Mouse (Mus musculus) retina, postnatal 7 days (tissue): Measurements from ENCODE around the gene Uba7.
"Not testable (repeated sequence)": the region's sequence is repeated elsewhere in the genome, so short reads cannot be mapped to it uniquely, and the experiment has no call there.

ENCODE experiments used
- DNase-seq: peaks from one replicate; pipeline ENCODE4 v3.0.0-alpha.2; 2012; ENCODE audit warnings: low read depth, low spot score

Uba7 gene

DNA sequence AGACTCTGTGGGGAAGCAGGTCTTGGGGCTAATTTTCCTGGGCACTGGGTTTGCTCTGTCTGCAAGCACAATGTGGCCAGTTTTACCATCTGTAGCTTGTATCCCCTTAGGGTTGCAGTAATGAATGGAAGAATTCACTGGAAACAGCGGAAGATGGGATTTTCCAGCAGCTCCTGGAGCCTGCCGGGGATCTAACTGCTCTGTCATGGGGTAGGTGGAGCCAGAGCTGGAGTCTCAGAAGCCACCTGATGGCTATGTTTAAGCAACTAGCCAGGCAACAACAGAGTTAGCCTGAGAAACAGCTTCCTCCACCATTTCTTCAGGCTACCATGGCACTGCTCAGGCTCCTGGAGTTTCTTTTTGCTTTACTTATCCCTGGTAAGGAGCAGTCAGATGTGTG is 16.9 kb downstream of the Uba7 start, which contains the start of gene Cdhr4:
Gene Cdhr4 (plus strand): TSS at position 301 of the 400 bp plus-strand sequence.
- DNase-seq: no peak

- DNase-seq: no peak
Observed at GRCm38 (mm10) chr9:107993013-107993412, 17.7 kb downstream of the Uba7 start.

- no peak for DNase-seq
Observed at GRCm38 (mm10) chr9:107994464-107994863, 19.2 kb downstream of the Uba7 start.

DNA sequence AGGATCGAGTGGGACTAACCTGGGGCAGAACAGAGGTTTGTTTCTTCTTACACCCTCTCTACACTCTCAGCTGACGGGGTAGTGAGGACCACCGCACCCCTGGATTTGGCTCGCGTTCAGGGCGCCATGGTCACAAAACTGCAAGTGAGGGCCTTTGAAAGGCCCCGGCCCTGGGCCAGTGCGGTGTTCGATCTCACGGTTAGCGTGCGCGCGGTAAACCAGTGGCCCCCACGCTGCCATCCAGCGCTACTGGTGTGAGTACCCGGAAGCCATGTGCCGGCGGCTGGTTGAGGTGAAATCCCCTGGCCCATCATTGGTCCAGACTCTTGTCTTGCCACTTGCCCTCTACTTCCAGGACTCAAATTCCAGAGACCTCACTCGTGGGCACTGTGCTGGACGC is 20.2 kb downstream of the Uba7 start:
- no peak for DNase-seq

DNA sequence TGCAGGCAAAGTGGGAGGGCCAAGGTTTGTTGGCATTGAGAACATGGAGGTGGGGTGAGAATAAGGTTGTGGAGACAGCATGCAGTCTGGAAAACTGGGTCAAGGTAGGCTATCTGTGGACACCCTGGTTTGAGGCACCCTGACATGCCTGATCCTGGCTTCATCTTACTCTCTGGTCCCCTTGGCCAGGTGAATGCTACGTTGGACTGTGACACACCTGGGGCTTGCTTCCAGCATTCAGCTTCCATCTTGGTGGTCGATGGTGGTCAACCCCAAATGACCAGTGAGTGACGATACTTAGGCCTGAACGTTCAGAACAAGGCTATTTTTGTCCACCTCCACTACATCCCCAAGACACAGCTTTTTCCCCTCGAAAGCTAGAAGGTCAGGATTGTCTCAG is 20.7 kb downstream of the Uba7 start, which contains the start of gene Gm20662:
Gene Gm20662 (plus strand): TSS at position 301 of the 400 bp plus-strand sequence.
- no peak for DNase-seq

GRCm38 (mm10) chr9:108001922-108002770 is 26.8 kb downstream of the Uba7 start, which contains the start of gene Ip6k1:
TSS of gene Ip6k1 (plus strand) at chr9:108002501.
- peak; percentile 100 for DNase-seq

DNA sequence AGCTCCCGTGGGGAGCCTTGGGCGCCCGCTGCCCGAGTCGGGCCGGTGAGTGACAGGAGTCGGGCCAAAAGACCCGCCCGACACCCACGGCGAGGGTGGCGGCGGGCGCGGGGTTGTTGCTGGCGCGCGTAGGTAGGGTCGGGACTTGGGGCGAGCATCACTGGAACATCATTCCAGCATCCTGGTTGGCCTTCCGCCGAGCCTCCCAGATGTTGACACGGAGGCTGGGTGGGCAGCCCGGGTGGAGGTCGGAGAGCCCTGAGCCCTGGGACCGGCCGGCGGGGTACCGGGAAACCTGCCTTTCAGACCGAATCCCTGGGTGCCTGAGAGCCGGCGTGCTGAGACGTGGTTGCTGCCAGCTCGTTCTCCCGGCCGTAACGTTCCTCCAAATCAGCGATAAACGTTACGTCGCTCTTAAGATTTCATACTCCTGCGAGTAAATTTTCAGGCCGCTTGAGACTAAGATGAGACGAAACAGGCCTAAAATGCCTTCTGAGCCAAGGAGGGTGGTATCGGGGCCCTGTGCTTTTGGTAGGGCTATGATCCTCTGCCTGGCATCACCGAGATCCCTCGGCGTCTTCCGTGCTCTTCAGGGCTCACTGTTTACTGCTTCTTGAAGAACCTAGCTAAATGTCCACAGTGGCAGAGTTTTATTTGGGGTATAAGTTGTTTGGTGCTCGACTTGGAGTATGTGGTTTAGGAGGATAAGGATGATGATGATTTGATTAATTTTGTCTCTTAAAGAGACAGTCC is 27.6 kb downstream of the Uba7 start:
- no peak for DNase-seq

- DNase-seq: no peak
Observed at GRCm38 (mm10) chr9:108003531-108003890, 28.2 kb downstream of the Uba7 start.

DNA sequence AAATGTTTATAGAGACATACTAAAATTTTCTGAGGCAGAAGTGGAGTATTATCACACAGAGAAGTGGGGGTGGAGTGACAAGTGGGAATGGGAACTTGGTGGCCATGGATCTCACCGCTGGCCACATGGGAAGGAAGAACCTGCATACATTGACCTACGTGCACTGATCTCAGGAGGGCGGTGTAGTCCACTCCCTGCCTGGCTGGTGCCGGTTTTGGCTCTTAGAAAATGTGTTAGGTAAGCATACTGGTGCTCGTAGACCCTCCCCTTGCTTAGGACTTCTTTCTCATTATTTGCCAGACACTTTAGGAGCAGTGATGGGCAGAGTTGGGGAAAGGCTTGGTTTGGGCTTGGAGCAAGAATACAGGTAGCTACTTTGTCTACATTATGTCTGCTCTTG is 32.7 kb downstream of the Uba7 start:
- no peak for DNase-seq

GRCm38 (mm10) chr9:108010385-108010784 is 35.1 kb downstream of the Uba7 start:
- DNase-seq: no peak

GRCm38 (mm10) chr9:108013577-108013976 is 38.3 kb downstream of the Uba7 start:
- DNase-seq: not testable (repeated sequence)

DNA sequence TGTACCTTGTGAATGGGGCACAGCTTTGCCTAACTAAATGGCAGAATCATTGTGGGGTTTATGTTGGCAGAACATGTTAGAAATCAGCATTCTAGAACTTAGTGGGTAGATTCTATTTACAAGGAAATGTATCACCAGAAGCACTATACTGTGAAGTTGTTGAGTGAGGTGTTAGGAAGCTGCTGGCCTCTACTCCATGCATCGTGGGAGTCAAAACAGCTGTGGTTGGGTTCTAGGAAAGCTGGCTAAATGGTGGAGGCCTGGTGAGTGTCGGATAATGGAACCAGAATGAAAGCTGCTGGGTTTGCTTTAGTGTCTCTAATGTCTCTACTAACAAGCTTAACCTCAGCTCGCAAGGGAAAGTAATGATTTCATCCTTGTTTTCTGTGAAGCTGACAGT is 41.8 kb downstream of the Uba7 start:
- no peak for DNase-seq

DNA sequence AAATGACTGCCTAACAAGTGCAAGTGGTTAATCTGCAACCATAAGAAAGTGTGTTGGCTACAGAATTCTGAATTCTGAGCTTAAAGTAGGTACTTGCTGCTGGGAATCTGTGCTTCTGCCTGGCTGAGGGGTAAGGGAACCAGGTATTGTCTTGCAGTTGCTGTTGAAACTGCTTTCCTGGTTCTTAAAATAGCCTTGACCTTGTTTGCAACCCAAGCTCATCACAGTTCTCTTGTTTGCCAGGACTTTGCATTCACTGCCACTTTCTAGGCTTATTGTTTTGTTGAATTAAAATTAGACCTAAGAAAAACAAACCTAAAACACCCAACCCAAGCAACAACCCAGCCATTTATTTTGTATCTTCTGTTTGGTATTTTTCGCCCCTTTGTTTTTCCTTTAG is 45.4 kb downstream of the Uba7 start:
- no peak for DNase-seq

GRCm38 (mm10) chr9:108023216-108023615 is 47.9 kb downstream of the Uba7 start:
- no peak for DNase-seq

GRCm38 (mm10) chr9:108026584-108026983 is 51.3 kb downstream of the Uba7 start:
- DNase-seq: no peak

GRCm38 (mm10) chr9:108027867-108028266 is 52.6 kb downstream of the Uba7 start:
- no peak for DNase-seq

GRCm38 (mm10) chr9:108032126-108032525 is 56.8 kb downstream of the Uba7 start:
- no peak for DNase-seq
